Mouse (Mus musculus): ENCODE results near the gene Hist4h4. TPM values are rescaled to one million over a fixed set of nuclear protein-coding genes. Genes with fewer than 3 reads are reported as not detected.

Hist4h4 gene
- polyA plus RNA-seq (2015; fragmentation: Nextera tagmentation; extraction: Ambion mirVana), result 1.1 and 1.4 TPM in 2 replicates

DNA sequence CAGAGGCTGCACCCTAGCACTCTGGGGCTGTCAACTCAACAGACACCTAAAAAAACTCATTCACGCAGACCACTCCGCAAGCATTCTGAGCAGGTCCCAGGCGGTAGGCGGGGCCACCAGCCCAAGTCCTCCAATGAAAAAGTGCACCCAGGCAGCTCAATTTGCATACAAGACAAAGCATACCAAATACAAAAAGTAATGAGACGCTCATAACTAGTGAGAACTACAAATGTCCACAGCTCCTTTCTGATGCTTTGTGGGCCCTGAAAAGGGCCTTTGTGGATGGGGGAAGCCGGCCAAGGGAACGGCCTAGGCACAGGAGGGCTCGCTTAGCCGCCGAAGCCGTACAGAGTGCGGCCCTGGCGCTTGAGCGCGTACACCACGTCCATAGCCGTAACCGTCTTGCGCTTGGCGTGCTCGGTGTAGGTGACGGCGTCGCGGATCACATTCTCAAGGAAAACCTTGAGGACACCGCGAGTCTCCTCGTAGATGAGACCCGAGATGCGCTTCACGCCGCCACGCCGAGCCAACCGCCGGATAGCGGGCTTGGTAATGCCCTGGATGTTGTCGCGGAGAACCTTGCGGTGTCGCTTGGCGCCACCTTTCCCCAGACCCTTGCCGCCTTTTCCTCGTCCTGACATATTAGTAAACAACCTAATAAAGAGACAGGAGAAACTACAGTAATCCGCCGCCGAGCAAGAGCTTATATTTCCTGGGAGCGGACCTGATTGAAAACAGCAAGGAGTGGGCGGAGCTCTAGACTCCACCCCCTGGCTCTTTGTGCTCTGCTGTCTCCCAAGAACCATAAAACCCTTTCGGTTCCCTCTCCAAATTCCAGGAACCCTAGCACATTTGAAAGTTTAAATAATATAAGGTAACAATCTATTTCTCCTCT is at the start of gene Hist4h4:
Gene Hist4h4 (minus strand): TSS at position 677 of the 895 bp plus-strand sequence.
- peak; percentile 57 for ATAC-seq
- no peak for TF ChIP-seq CTCF (IDR thresholded peaks at IDR 0.05; ENCODE audit: low read depth)
- peak; percentile 89 for TF ChIP-seq EP300 (IDR thresholded peaks at IDR 0.05; ENCODE audit: low read depth)
- peak within 1 kb of the TSS; percentile 91 for H3K9ac ChIP-seq (replicated peaks)
- H3K4me2 ChIP-seq (ENCODE audit: low read depth, low read length), result peak within 1 kb of the TSS; percentile 87
- WGBS (ENCODE audit: insufficient replicate concordance), result 2% methylated on average over 50 of the region's 50 CpGs
- peak within 1 kb of the TSS; percentile 77 for H3K4me3 ChIP-seq (ENCODE audit: low read depth, low read length)
- no peaks in the 10 kb centered on the region for H3K27me3 ChIP-seq (ENCODE audit: insufficient read depth, low read length)
- DNase-seq, result peak; percentile 93
- no peaks in the 10 kb centered on the region for H3K9me3 ChIP-seq (ENCODE audit: low read length)
- peaks cover 21% of the 10 kb centered on the region for H3K4me1 ChIP-seq (ENCODE audit: insufficient read depth)
- H3K36me3 ChIP-seq (replicated peaks; ENCODE audit: insufficient read depth, low read length), result no peaks in the 10 kb centered on the region
- peak within 1 kb of the TSS; percentile 100 for H3K27ac ChIP-seq (ENCODE audit: low read depth)

DNA sequence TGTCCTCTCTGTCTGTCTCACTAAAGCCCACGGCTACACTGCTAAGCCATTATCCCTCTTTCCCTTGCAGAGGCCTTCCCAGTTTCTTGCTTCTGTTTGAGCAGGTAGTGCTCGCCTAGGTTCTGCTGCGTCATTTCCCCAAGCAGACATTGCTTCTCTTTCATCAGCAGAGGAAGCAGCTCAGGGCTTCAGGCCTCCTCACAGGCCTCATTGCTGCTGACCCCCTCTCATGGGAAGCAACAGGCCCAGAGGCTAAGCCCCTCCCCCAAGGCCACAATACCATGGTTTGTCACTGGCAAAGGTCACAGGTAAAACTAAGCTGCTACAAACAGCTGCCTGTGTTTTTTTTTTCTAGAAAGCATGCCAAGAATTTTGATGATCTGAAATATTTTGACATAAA is 48.5 kb upstream of the Hist4h4 start:
- no peak for DNase-seq
- no peak for ATAC-seq
- H3K4me2 ChIP-seq (ENCODE audit: low read depth, low read length), result peak overlapping the region; percentile 39
- H3K36me3 ChIP-seq (replicated peaks; ENCODE audit: insufficient read depth, low read length), result peaks cover 21% of the 10 kb centered on the region
- 51% methylated on average over 3 of the region's 3 CpGs for WGBS (ENCODE audit: insufficient replicate concordance)
- H3K27me3 ChIP-seq (ENCODE audit: insufficient read depth, low read length), result no peaks in the 10 kb centered on the region
- no peaks in the 10 kb centered on the region for H3K9me3 ChIP-seq (ENCODE audit: low read length)
- no peak overlapping the region for H3K4me3 ChIP-seq (ENCODE audit: low read depth, low read length)
- no peak for TF ChIP-seq CTCF (IDR thresholded peaks at IDR 0.05; ENCODE audit: low read depth)
- no peak for TF ChIP-seq EP300 (IDR thresholded peaks at IDR 0.05; ENCODE audit: low read depth)
- H3K9ac ChIP-seq (replicated peaks), result no peak overlapping the region
- H3K4me1 ChIP-seq (ENCODE audit: insufficient read depth), result peaks cover 29% of the 10 kb centered on the region
- peak overlapping the region; percentile 31; the same call in 1 of the 2 replicates for H3K27ac ChIP-seq (ENCODE audit: low read depth)

DNA sequence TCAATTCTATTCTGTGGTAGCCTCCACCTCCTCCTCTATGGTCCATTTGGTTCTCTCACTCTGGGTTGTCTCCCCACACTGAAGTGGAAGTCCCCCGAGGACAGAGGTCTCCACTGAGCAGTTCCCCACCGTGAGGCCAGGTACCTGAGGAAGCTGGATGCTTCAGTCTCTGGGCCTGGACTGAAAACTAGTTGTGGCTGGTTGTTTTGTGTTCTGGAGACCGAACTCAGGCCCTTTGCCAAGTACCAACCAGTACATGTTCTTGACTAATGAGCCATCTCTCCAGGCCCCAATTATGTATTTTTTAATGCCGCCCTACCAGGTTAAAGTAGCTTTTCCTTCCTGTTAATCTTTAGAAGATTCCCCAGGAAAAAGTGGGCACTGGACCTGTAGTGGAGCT is 48.1 kb upstream of the Hist4h4 start:
- 0 out of 2 replicates have a peak overlapping the region, but pooled peaks have one; percentile 39 for H3K4me2 ChIP-seq (ENCODE audit: low read depth, low read length)
- no peak overlapping the region for H3K4me3 ChIP-seq (ENCODE audit: low read depth, low read length)
- H3K27ac ChIP-seq (ENCODE audit: low read depth), result peak overlapping the region; percentile 31; the same call in 1 of the 2 replicates
- H3K9ac ChIP-seq (replicated peaks), result no peak overlapping the region
- DNase-seq, result no peak
- 68% methylated on average over 4 of the region's 4 CpGs for WGBS (ENCODE audit: insufficient replicate concordance)
- ATAC-seq, result no peak
- H3K9me3 ChIP-seq (ENCODE audit: low read length), result no peaks in the 10 kb centered on the region
- H3K27me3 ChIP-seq (ENCODE audit: insufficient read depth, low read length), result no peaks in the 10 kb centered on the region
- TF ChIP-seq CTCF (IDR thresholded peaks at IDR 0.05; ENCODE audit: low read depth) (no peak), EP300 (IDR thresholded peaks at IDR 0.05; ENCODE audit: low read depth) (no peak)
- H3K36me3 ChIP-seq (replicated peaks; ENCODE audit: insufficient read depth, low read length), result peaks cover 22% of the 10 kb centered on the region
- peaks cover 25% of the 10 kb centered on the region for H3K4me1 ChIP-seq (ENCODE audit: insufficient read depth)

DNA sequence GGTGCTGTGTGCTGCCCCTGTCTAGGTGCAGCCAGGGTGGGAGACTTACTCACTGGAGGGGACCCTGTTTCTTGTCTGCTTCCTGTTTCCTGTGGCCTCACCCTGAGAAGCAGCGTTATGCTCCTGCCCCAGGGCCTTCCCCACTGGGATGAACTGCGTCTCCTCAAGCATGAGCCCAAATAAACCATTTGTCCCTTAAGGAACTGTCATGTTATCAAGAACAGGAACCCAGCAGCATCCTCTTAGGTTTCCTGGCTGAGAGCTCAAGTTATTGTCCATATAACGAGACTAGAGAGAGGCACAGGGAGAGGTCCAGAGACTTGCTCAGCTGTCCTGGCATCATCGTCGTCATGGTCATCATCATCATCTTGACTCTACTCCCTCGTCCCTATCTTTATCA is 46.1 kb upstream of the Hist4h4 start:
- no peak overlapping the region for H3K9ac ChIP-seq (replicated peaks)
- no peak overlapping the region for H3K4me3 ChIP-seq (ENCODE audit: low read depth, low read length)
- no peak for DNase-seq
- 0 out of 2 replicates have a peak, but pooled peaks have one; percentile 9 for ATAC-seq
- H3K27me3 ChIP-seq (ENCODE audit: insufficient read depth, low read length), result no peaks in the 10 kb centered on the region
- H3K4me2 ChIP-seq (ENCODE audit: low read depth, low read length), result no peak overlapping the region
- no peak for TF ChIP-seq CTCF (IDR thresholded peaks at IDR 0.05; ENCODE audit: low read depth)
- TF ChIP-seq EP300 (IDR thresholded peaks at IDR 0.05; ENCODE audit: low read depth), result no peak
- WGBS (ENCODE audit: insufficient replicate concordance), result 60% methylated on average over 6 of the region's 6 CpGs
- peaks cover 22% of the 10 kb centered on the region for H3K4me1 ChIP-seq (ENCODE audit: insufficient read depth)
- no peaks in the 10 kb centered on the region for H3K9me3 ChIP-seq (ENCODE audit: low read length)
- H3K27ac ChIP-seq (ENCODE audit: low read depth), result 0 out of 2 replicates have a peak overlapping the region, but pooled peaks have one; percentile 29
- peaks cover 28% of the 10 kb centered on the region for H3K36me3 ChIP-seq (replicated peaks; ENCODE audit: insufficient read depth, low read length)

DNA sequence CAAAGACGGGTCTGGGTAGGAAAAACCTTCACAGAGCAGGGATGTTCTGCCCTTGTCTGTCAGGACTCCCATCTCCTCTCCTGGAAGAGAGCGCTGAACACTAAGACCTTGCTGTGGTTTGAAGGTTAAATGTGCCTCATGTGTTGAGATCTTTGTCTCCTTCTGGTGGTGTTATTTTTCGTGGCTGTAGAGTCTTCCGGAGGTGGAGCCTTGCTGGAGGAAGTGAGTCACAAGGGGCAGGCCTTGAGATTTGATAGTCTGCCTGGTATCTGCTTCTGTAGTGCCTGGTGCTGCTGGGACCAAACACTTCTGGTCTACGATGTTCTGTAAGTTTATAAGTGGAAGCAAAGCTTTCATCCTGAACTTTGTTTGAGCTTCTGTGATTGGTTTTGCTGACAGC is 44.8 kb upstream of the Hist4h4 start:
- Histone ChIP-seq H3K27ac (ENCODE audit: low read depth) (0 out of 2 replicates have a peak overlapping the region, but pooled peaks have one; percentile 36), H3K36me3 (replicated peaks; ENCODE audit: insufficient read depth, low read length) (peaks cover 28% of the 10 kb centered on the region), H3K9ac (replicated peaks) (no peak overlapping the region), H3K4me3 (ENCODE audit: low read depth, low read length) (no peak overlapping the region), H3K4me1 (ENCODE audit: insufficient read depth) (peaks cover 21% of the 10 kb centered on the region), H3K4me2 (ENCODE audit: low read depth, low read length) (no peak overlapping the region), H3K27me3 (ENCODE audit: insufficient read depth, low read length) (no peaks in the 10 kb centered on the region), H3K9me3 (ENCODE audit: low read length) (no peaks in the 10 kb centered on the region)
- ATAC-seq, result no peak
- no peak for DNase-seq
- TF ChIP-seq EP300 (IDR thresholded peaks at IDR 0.05; ENCODE audit: low read depth) (no peak), CTCF (IDR thresholded peaks at IDR 0.05; ENCODE audit: low read depth) (no peak)
- WGBS (ENCODE audit: insufficient replicate concordance), result 87% methylated on average over 5 of the region's 5 CpGs

DNA sequence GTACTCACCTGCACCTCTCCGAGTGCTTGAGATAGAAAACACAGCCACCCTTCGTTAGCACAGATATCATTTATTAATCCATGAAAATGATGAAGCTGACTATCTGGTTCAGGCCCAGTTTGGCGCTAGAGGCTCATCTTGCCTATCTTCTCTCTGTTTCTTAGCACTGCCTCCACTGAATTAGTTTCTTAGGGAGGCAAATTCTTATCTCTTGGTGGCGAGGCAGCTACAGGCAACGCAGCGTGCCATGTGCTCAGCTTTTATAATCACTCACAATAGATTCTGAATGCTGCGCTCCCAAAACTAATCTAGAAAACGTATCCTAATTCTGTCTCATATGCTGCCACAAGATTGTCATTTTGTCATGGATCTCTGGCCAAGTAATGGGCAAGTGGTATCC is 44.2 kb upstream of the Hist4h4 start:
- peaks cover 21% of the 10 kb centered on the region for H3K4me1 ChIP-seq (ENCODE audit: insufficient read depth)
- no peak for DNase-seq
- H3K27ac ChIP-seq (ENCODE audit: low read depth), result 0 out of 2 replicates have a peak overlapping the region, but pooled peaks have one; percentile 36
- peak; percentile 59 for ATAC-seq
- WGBS (ENCODE audit: insufficient replicate concordance), result 53% methylated on average over 8 of the region's 8 CpGs
- no peak overlapping the region for H3K4me3 ChIP-seq (ENCODE audit: low read depth, low read length)
- peak overlapping the region; percentile 19 for H3K4me2 ChIP-seq (ENCODE audit: low read depth, low read length)
- no peaks in the 10 kb centered on the region for H3K9me3 ChIP-seq (ENCODE audit: low read length)
- TF ChIP-seq CTCF (IDR thresholded peaks at IDR 0.05; ENCODE audit: low read depth) (no peak), EP300 (IDR thresholded peaks at IDR 0.05; ENCODE audit: low read depth) (peak; percentile 54; the same call in 1 of the 2 replicates)
- H3K27me3 ChIP-seq (ENCODE audit: insufficient read depth, low read length), result no peaks in the 10 kb centered on the region
- H3K36me3 ChIP-seq (replicated peaks; ENCODE audit: insufficient read depth, low read length), result peaks cover 28% of the 10 kb centered on the region
- no peak overlapping the region for H3K9ac ChIP-seq (replicated peaks)

Data from liver, postnatal 0 days (tissue).